Mouse (Mus musculus) testis, adult 2 months (tissue): Measurements from ENCODE around the gene Dock1.

ENCODE experiments used
- CTCF ChIP-seq: fragments of 200-500 bp; IDR thresholded peaks from 2 replicates; pipeline ENCODE4 v1.5.1; 2012; ENCODE audit warnings: low read depth, mild to moderate bottlenecking, inconsistent platforms, low read length, moderate library complexity; ENCODE audit not compliant: control insufficient read depth, insufficient read depth, insufficient replicate concordance
- POLR2A ChIP-seq: fragments of 200-500 bp; IDR thresholded peaks from 2 replicates; pipeline ENCODE4 v1.6.1; 2012; ENCODE audit warnings: low read depth, mild to moderate bottlenecking, inconsistent platforms, low read length, moderate library complexity; ENCODE audit not compliant: control insufficient read depth

DNA sequence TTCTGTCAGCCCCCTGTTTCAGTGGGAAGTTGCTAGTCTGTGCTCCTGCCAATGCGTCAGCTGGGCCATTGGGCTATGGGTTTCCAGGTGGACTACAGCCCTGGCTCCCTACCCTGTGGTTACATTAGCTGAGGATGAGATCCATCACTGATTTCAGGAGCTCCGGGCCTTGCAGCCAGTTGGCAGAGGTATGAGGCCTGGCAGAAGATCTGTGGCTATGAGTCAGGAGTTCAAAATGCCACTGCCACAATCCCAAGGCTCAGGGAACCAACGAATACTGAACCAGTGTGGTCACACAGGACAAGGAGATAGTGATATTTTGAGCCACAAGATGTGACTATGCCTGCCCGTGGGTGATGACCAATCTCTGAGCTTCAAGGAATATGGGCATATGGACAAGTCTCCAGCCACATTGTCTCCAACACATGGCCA lies 3.2 kb upstream of the Dock1 start:
- TF ChIP-seq CTCF: no peak
- no peak for TF ChIP-seq POLR2A
